Mouse (Mus musculus): ENCODE measurements at regions not wholly inside any gene's neighbourhood (a gene's known extent, or its start where the extent isn't known, plus 50 kb on each side); places are given as distances from the start of the nearest gene placed in this dataset.
A peak's percentile ranks its signal among the peaks of the same experiment; 100 is the strongest.
"Not testable (repeated sequence)": the region's sequence is repeated elsewhere in the genome, so short reads cannot be mapped to it uniquely, and the experiment has no call there.

DNA sequence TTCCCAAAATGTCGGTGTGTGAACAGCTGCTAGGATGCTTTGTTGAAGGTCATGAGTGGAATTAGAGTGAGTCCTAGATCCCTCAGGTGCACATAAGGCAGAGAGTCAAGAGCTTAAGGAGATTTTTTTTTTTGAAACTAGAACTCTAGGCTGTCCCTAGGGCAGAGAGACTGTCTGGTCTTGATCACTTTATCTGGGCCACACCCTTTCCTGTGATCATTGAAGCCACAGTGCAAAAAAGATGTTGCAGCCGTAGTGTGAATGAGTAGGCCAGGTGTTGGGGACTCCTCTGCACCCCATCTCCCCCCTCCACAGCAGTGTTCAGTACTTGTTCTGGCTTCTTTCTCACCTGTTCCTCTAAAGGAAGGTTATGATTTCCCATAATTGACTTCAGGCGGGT is 153.9 kb downstream of the Katnal1 start:
- no peak for DNase-seq

- no peak for DNase-seq
These were observed 154.7 kb downstream of the Katnal1 start for GRCm38 (mm10) chr5:148774446-148774845.

- DNase-seq = no peak
These were observed 159.7 kb downstream of the Katnal1 start for GRCm38 (mm10) chr5:148769452-148769851.

- no peak for DNase-seq
These were observed 160.8 kb downstream of the Katnal1 start for GRCm38 (mm10) chr5:148768346-148768745.

GRCm38 (mm10) chr5:148765993-148766392 is 163.1 kb downstream of the Katnal1 start:
- DNase-seq = no peak

- DNase-seq = no peak
These were observed 169.0 kb downstream of the Katnal1 start for GRCm38 (mm10) chr5:148760108-148760507.

DNA sequence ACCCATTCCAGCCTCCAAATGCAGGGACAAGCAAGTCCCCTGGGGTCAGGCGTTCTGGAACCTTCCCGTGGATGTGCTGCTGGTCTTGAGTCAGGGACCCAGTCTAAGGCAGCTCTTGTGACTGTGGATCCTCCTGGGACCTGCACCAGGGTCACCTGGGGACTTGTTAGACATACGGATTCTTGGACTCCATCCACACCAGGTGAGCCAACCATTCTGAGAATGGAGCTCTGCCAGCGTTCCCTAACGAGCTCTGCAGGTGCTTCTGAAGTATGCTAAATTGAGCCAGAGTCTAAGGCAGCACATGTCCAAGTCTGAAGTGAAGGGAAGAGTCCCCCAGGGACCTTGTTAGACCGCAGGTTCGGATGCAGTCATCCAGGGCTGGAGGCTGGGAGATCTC is 170.3 kb downstream of the Katnal1 start:
- DNase-seq = no peak

- DNase-seq = no peak
These were observed 171.4 kb downstream of the Katnal1 start for GRCm38 (mm10) chr5:148757715-148758114.

DNA sequence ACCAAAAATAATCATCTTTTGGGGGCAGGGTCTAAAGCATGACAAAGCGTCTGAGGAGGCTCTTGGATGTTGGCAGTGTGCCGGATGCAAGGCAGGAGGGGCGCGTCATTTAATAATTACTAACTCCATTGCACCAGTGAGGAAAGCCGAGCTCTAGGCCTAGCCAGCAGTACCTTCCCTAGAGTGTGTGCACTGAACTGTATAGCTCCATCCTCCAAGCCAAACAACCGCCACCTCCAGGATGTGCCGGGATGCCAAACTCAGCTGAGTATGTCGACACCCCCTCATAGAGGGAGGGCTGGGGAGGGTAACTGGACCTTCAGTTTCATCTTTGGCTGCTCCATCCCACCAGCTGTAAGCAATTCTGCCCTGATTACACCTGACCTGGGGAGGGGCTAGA is 171.9 kb downstream of the Katnal1 start:
- DNase-seq = no peak

GRCm38 (mm10) chr5:148756246-148756930 is 172.7 kb downstream of the Katnal1 start:
- DNase-seq = no peak

GRCm38 (mm10) chr5:148755807-148756206 is 173.3 kb downstream of the Katnal1 start:
- no peak for DNase-seq

DNA sequence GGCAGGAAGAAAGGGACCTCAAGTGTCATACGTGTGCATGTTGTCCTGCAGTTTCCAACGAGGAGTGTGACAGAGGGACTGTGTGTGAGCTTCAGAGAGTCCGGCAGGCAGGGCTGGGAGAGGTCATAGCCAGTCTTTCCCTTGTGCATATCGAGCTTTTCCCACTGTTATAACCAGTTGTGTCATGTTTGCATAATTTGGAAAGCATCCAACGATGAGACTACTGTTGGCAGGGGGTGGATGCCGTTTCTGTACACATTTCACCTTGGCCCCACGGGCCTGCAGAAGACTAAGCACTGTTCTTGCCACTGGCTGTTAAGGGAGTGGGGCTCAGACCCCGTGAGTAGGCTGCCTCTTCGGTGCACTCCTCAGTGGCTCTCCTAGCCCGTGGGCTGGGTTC is 174.2 kb downstream of the Katnal1 start:
- DNase-seq = peak; percentile 57

DNA sequence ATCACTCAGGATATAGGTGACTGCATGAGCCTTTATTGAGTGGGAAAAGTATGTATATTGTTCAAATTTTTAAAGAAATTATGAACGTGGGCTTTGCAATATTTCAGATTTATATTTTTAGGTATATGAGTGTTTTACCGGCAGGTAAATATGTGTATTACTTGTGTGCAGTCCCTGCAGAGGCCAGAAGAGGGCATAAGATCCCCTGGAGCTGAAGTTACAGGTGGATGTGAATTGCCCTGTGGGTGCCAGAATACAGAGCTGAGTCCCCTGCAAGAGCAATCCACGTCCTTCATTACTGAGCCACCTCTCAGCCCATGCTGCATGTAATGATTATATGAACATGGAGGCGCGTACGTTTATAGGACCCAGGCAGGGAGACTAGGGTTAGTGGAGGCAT is 174.8 kb downstream of the Katnal1 start:
- DNase-seq = no peak

DNA sequence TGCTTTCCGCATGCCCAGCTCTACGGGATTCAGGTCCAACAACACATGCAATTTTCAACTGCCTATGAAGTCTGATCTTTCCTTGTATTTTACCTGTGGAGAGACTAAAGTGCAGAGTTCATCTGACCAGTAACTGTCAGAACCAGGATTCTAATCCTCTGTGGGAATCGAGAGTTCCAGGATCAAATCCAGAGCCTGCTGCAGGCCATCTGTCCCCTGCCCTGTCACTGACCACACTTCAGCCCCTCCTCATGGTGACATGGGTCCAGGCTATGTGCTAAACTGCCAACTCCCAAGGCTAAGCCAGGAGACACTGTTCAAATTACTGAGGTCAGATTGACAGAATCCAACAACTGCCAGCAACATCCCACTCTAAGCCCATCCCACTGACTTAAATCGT is 175.7 kb downstream of the Katnal1 start:
- DNase-seq = no peak

DNA sequence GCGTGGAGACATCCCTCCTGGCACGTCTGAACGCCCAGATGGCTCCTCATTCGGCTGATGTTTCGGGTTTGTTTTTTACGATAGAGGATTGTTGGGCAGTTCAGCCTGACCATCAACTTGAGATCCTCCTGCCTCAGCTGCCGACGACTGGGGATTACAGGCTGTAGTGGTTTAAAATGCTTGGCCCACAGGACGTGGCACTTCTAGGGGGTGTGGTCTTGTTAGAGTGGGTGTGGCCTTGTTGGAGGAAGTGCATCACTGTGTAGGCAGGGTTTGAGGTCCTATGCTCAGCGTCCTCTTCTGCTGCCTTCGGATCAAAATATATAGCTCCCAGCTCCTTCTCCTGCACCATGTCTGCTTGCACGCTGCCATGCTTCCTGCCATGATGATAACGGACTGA is 177.1 kb downstream of the Katnal1 start:
- DNase-seq = no peak

DNA sequence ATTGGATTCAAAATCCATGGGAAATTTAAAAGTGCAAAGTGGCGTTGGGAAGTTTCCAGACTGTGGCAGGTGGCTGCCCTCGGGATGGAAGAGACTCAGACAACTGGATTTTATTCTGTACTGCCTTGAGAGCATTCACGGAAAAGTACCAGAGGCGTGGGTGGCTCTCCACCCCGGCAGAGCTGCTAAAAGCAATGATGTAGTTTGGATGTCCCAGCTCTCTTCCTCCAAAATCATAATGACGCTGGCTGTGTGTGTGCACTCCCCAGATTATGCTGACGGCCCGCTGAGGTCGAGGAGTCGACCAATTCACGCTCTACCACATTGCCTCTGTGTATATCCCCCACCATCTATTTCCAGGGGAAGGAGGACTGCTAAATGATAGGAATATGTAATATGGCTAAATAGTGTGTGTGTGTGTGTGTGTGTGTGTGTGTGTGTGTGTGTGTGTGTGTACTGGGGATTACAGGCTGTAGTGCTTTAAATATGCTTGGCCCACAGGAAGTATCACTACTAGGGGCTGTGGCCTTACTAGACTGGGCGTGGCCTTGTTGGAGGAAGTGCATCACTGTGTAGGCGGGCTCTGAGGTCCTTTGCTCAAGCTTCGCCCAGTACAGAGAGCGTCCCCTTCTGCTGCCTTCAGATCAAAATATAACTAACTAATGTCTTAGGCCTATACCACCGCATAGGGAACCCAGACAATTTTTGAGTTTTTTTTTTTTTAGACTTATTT is 179.0 kb downstream of the Katnal1 start:
- DNase-seq = no peak

- DNase-seq = no peak
These were observed 181.0 kb downstream of the Katnal1 start for GRCm38 (mm10) chr5:148747972-148748764.

- DNase-seq = no peak
These were observed 181.6 kb downstream of the Katnal1 start for GRCm38 (mm10) chr5:148747549-148747948.

DNA sequence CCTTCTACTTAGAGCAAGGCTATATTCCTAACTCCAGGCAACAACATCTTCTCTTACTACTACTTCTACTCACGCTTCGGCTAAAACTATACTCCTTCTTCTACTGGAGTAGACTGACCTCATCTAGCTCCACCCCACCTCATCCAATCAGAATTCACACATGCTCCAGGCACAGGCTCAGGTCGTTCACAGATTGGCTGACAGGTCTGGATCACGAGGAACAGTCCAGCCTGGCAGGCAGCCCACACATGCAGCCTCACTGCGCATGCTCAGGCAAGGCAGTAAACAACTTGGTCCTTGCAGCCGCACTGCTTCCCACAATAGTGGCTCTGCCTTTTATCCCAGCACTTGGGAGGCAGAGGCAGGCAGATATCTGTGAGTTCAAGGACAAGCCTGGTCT is 182.4 kb downstream of the Katnal1 start:
- not testable (repeated sequence) for DNase-seq

DNA sequence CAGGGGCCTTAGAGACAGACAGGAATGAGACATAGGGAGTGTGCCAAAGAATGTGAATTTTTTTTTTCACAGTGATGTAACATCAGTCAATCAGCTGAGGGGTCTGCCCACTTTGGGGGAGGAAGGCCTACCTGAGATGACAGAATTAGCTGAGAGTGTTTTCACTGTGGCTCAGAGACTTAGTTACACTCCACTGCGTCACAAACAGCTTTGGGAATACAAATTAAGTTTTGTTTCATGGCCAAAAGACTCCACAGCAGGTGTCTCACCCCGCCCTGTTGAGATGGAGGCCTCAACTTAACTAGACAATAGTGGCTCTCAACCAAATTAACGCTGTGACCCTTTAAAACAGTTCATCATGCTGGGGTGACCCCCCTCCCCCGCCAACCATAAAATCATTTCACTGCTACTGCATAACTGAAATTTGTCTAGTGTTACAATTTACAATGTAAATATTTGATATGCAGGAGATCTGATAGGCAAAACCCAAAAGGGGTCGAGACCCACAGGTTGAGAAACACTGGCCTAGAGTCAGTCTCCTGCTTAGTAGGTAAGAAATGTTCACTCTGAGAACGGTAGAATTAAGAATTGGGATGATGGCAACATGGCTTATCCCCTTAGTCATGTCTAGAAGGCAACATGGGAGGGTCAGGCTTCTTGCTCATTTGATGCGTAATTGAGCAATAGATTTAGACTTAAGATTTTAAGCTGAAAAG is 184.3 kb downstream of the Katnal1 start:
- no peak for DNase-seq

- no peak for DNase-seq
These were observed 186.8 kb downstream of the Katnal1 start for GRCm38 (mm10) chr5:148742158-148742835.

All from adrenal gland, postnatal 14 days (tissue).